Mouse (Mus musculus): Measurements from ENCODE around the gene Hao1. TPM values are rescaled to one million over a fixed set of nuclear protein-coding genes. Genes with fewer than 3 reads are reported as not detected.

The Hao1 gene
- polyA plus RNA-seq, 1 experiment from 2014 or later, result 0.30 TPM

DNA sequence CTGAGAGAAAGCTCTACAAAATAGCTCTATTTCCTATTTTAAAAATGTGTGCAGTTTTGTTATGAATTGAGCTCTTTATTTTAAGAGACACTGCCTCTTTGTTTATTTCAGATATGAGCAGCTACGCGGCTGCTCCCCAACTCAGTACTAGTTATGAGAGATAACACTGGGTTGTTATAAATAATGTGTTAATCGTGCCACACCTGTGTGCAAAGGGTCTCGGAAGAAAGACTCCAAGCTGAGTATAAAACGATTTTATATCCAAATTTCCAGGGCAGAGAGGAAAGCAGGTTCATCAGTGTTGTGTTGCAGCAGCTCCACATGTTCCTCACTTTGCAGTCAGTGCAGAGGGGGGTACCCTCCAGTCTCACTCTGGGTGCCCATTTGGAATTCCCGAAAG, 91.8 kb downstream of the Hao1 start:
- no peak overlapping the region for H3K9ac ChIP-seq
- peak; percentile 67 for ATAC-seq (ENCODE audit: low read depth)
- no peak overlapping the region for H3K4me3 ChIP-seq (replicated peaks)
- WGBS (ENCODE audit: insufficient replicate concordance), result 37% methylated on average over 6 of the region's 6 CpGs
- peak overlapping the region; percentile 11; the same call in 1 of the 2 replicates for H3K4me2 ChIP-seq
- DNase-seq, result no peak
- peaks cover 22% of the 10 kb centered on the region for H3K4me1 ChIP-seq (replicated peaks)
- H3K9me3 ChIP-seq (replicated peaks), result no peaks in the 10 kb centered on the region
- H3K27ac ChIP-seq, result no peak overlapping the region
- no peaks in the 10 kb centered on the region for H3K27me3 ChIP-seq
- H3K36me3 ChIP-seq, result no peaks in the 10 kb centered on the region

DNA sequence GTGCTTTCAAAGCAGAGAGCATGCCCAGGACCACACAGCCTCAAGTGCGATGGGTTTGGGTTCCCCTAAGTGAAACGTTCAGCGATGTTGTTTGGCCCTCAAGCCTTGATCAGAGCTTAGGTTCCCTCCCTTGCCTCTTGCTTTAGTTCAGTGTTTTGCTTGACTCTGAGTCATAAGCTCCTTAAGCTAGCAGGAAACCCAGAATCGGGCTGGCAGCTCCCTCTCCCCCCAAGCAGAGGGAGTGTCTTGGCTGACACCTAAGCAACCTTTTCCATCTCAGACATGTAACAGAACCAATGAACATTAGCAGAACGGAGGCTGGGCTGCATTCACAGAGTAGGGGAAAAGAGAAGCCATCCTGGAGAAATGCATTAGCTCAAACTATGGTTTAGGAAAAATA, 93.3 kb downstream of the Hao1 start:
- no peak overlapping the region for H3K27ac ChIP-seq
- no peaks in the 10 kb centered on the region for H3K36me3 ChIP-seq
- no peak overlapping the region for H3K9ac ChIP-seq
- no peak for DNase-seq
- WGBS (ENCODE audit: insufficient replicate concordance), result 52% methylated on average over 5 of the region's 5 CpGs
- no peak overlapping the region for H3K4me3 ChIP-seq (replicated peaks)
- peaks cover 22% of the 10 kb centered on the region for H3K4me1 ChIP-seq (replicated peaks)
- no peaks in the 10 kb centered on the region for H3K9me3 ChIP-seq (replicated peaks)
- no peak overlapping the region for H3K4me2 ChIP-seq
- no peaks in the 10 kb centered on the region for H3K27me3 ChIP-seq
- no peak for ATAC-seq (ENCODE audit: low read depth)

DNA sequence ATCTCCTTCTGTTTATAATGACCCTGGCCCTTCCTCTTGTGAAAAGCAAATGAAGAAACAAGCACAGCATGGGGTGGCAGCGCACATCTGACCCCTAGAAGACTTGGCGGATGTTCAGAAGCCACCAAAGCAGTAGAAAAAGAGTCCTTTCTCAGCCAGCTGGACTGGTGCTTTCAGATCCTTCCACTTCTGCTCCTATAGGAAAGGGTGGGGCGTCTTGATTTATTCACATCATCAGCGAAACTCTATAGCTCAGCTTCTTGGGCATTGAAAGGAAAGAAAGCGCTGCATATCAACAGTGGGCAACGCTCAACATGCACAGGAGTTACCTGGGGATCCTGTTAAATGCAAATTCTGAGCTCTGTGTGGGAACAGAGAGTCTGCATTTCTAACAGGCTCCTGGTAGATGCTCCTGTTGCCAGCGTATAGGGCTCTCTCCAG, 98.1 kb downstream of the Hao1 start:
- Histone ChIP-seq H3K4me1 (replicated peaks) (no peaks in the 10 kb centered on the region), H3K36me3 (no peaks in the 10 kb centered on the region), H3K27ac (no peak overlapping the region), H3K4me2 (no peak overlapping the region), H3K27me3 (no peaks in the 10 kb centered on the region), H3K4me3 (replicated peaks) (no peak overlapping the region), H3K9me3 (replicated peaks) (no peaks in the 10 kb centered on the region), H3K9ac (no peak overlapping the region)
- ATAC-seq (ENCODE audit: low read depth), result no peak
- no peak for DNase-seq
- 35% methylated on average over 7 of the region's 7 CpGs for WGBS (ENCODE audit: insufficient replicate concordance)

DNA sequence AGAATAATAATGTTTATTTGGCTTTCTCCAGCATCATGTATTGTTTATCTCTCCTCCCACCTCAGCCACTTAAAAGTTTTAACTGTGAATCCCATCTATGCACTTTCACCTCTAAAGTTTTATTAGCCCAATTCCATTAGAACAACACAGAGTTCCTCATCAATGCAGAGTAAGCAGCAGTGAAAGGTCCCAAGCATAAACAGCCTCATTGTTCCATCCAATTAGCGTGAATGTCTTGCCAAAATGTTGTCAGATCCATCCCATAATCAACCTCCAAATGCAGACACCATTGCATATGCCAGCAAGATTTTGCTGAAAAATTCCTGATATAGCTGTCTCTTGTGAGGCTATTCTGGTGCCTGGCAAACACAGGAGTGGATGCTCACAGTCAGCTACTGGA, 101.4 kb downstream of the Hao1 start:
- ATAC-seq (ENCODE audit: low read depth), result no peak
- H3K9ac ChIP-seq, result no peak overlapping the region
- H3K27ac ChIP-seq, result no peak overlapping the region
- no peak for DNase-seq
- no peaks in the 10 kb centered on the region for H3K36me3 ChIP-seq
- no peaks in the 10 kb centered on the region for H3K27me3 ChIP-seq
- no peaks in the 10 kb centered on the region for H3K4me1 ChIP-seq (replicated peaks)
- H3K9me3 ChIP-seq (replicated peaks), result no peaks in the 10 kb centered on the region
- WGBS (ENCODE audit: insufficient replicate concordance), result 42% methylated on average over 1 of the region's 1 CpGs
- no peak overlapping the region for H3K4me2 ChIP-seq
- H3K4me3 ChIP-seq (replicated peaks), result no peak overlapping the region

DNA sequence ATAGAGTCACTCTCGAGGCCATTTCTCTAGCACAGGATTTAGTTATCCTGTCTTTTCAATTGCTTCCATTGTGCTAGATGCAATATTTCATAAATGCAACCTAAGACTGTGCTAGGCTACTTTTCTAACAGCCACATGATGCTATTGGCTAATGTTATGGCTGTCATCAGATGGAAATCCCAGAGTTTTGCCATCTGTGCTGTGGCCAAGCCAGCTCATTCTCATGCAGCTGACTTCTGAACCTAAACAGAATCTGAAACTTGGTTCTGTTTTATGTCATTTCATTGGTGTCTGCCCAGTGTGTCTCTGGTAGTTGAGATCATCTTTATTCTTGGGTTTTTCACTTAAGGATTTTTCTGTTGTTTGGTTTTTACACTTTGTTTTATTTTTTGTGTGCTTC, 103.2 kb downstream of the Hao1 start:
- H3K36me3 ChIP-seq, result no peaks in the 10 kb centered on the region
- H3K9ac ChIP-seq, result no peak overlapping the region
- H3K27ac ChIP-seq, result no peak overlapping the region
- no peaks in the 10 kb centered on the region for H3K27me3 ChIP-seq
- no peak overlapping the region for H3K4me2 ChIP-seq
- H3K4me1 ChIP-seq (replicated peaks), result no peaks in the 10 kb centered on the region
- DNase-seq (no peak), ATAC-seq (ENCODE audit: low read depth) (no peak)
- H3K9me3 ChIP-seq (replicated peaks), result no peaks in the 10 kb centered on the region
- WGBS (ENCODE audit: insufficient replicate concordance), result 44% methylated on average over 1 of the region's 1 CpGs
- no peak overlapping the region for H3K4me3 ChIP-seq (replicated peaks)

Other genes with a start within 250 kb of the Hao1 start
- 7.6 and 10.1 TPM in 2 replicates for gene Tmx4, start 89.8 kb upstream of the Hao1 start, polyA plus RNA-seq (2015; fragmentation: Nextera tagmentation; extraction: Ambion mirVana)
- gene Plcb1, start 231.7 kb upstream of the Hao1 start, polyA plus RNA-seq (2015; fragmentation: Nextera tagmentation; extraction: Ambion mirVana), result 2.4 and 2.5 TPM in 2 replicates

Measured in liver, embryonic 13.5 days (tissue).